Mouse (Mus musculus) 3134 (cell line): ENCODE measurements around the gene Gm11273.

ENCODE experiments used
- DNase-seq: peaks from one replicate; pipeline ENCODE4 v3.0.0-alpha.2; 2011; ENCODE audit warnings: low spot score; ENCODE audit not compliant: insufficient read length; ENCODE audit errors: extremely low read depth

The Gm11273 gene

DNA sequence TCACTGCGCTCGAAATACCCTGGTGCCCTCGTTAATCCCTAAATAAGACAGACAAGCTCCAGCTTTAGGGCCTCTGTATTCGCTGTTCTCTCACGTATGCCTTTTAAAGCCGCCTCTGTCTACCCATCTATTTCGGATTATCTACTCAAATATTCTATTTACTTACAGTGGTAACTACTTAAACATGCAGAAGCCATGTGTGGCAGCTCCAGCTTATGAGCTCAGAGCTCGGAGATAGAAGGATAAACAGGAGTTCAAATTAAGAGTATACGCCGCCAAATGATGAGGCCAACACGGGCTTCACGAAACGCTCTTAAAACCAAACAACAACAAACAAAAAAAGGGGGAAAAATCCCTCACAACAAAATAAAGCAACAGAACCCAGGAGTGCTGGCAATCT is 48.2 kb downstream of the Gm11273 start:
- no peak for DNase-seq
